In genomic region chr5:142718486-142718885, GRCm38 (mm10) we compare ENCODE assay signal across 12 mouse cellular contexts. TPM values are rescaled to one million over a fixed set of nuclear protein-coding genes. Genes with fewer than 3 reads are reported as not detected.
DNase-seq lines count a peak whose midpoint lies in the region; ATAC-seq and TF ChIP-seq lines count a peak whose summit lies in the region.
"Had no signal": no experiment of that assay in that cellular context is flagged by ENCODE, and none has a peak within 500 bp of the region (broad histone marks: within the 10 kb centered on the region; RNA-seq: fewer than 3 reads in every experiment).

No protein-coding gene starts in this region.

- peak overlapping the region; percentile 49 for H3K4me2 ChIP-seq in heart, embryonic 15.5 days
- no peak overlapping the region for H3K4me2 ChIP-seq in lung, embryonic 14.5 days
- no peak overlapping the region for H3K4me2 ChIP-seq in limb, embryonic 12.5 days
- H3K4me2 ChIP-seq: lung, embryonic 15.5 days; midbrain, embryonic 12.5 days; neural tube, embryonic 12.5 days had no signal

- DNase-seq in cerebellum, adult 9-10 months: peak; percentile 55
- no peak for DNase-seq in cerebellum, adult 11 months
- no peak for DNase-seq in heart, postnatal 14 days
- DNase-seq in lung, embryonic 14.5 days: no peak
- DNase-seq in lung, adult 2 months: no peak

- H3K36me3 ChIP-seq in heart, embryonic 15.5 days: no peaks in the 10 kb centered on the region
- H3K36me3 ChIP-seq in lung, embryonic 14.5 days (ENCODE audit: insufficient read depth): no peaks in the 10 kb centered on the region
- H3K36me3 ChIP-seq in limb, embryonic 12.5 days: 0 out of 2 replicates have a peak, but pooled peaks cover 8% of the 10 kb centered on the region
- H3K36me3 ChIP-seq: lung, embryonic 15.5 days had no signal

- WGBS in heart, embryonic 15.5 days: 43% methylated on average over 25 of the region's 25 CpGs
- 57% methylated on average over 25 of the region's 25 CpGs for WGBS in lung, embryonic 14.5 days
- 59% methylated on average over 25 of the region's 25 CpGs for WGBS in lung, adult 2 months
- WGBS in limb, embryonic 12.5 days: 59% methylated on average over 25 of the region's 25 CpGs

- no peaks in the 10 kb centered on the region for H3K9me3 ChIP-seq in heart, embryonic 15.5 days (replicated peaks)
- H3K9me3 ChIP-seq in lung, embryonic 14.5 days (ENCODE audit: low read depth, low read length): no peaks in the 10 kb centered on the region
- no peaks in the 10 kb centered on the region for H3K9me3 ChIP-seq in limb, embryonic 12.5 days
- H3K9me3 ChIP-seq: hindbrain, embryonic 10.5 days; lung, embryonic 15.5 days; midbrain, embryonic 12.5 days; neural tube, embryonic 12.5 days had no signal

- peaks cover 7% of the 10 kb centered on the region; the same call in 1 of the 2 replicates for H3K27me3 ChIP-seq in heart, embryonic 15.5 days
- no peaks in the 10 kb centered on the region for H3K27me3 ChIP-seq in lung, embryonic 14.5 days (ENCODE audit: insufficient read depth, low read length)
- no peaks in the 10 kb centered on the region for H3K27me3 ChIP-seq in limb, embryonic 12.5 days
- H3K27me3 ChIP-seq: lung, embryonic 15.5 days; midbrain, embryonic 12.5 days; neural tube, embryonic 12.5 days had no signal

- TF ChIP-seq POLR2A in lung, adult 2 months (IDR thresholded peaks at IDR 0.05; ENCODE audit: borderline replicate concordance, extremely low read depth, low read depth, low read length): no peak

- no peak overlapping the region for H3K4me3 ChIP-seq in heart, embryonic 15.5 days
- H3K4me3 ChIP-seq in lung, embryonic 14.5 days (ENCODE audit: low read depth, low read length): no peak overlapping the region
- no peak overlapping the region for H3K4me3 ChIP-seq in lung, adult 2 months (replicated peaks; ENCODE audit: extremely low read depth, low read depth, low read length)
- H3K4me3 ChIP-seq in limb, embryonic 12.5 days (replicated peaks): no peak overlapping the region
- H3K4me3 ChIP-seq: hindbrain, embryonic 10.5 days; lung, embryonic 15.5 days; midbrain, embryonic 12.5 days; neural tube, embryonic 12.5 days had no signal

- H3K27ac ChIP-seq in heart, embryonic 15.5 days: no peak overlapping the region
- no peak overlapping the region for H3K27ac ChIP-seq in lung, embryonic 14.5 days (ENCODE audit: low read depth)
- no peak overlapping the region for H3K27ac ChIP-seq in limb, embryonic 12.5 days
- H3K27ac ChIP-seq: hindbrain, embryonic 10.5 days; lung, embryonic 15.5 days; midbrain, embryonic 12.5 days; neural tube, embryonic 12.5 days had no signal

- H3K9ac ChIP-seq in heart, embryonic 15.5 days: no peak overlapping the region
- H3K9ac ChIP-seq in lung, embryonic 14.5 days: no peak overlapping the region
- H3K9ac ChIP-seq in limb, embryonic 12.5 days (replicated peaks): no peak overlapping the region
- H3K9ac ChIP-seq: lung, embryonic 15.5 days; midbrain, embryonic 12.5 days; neural tube, embryonic 12.5 days had no signal

- 0 out of 2 replicates have a peak, but pooled peaks have one; percentile 19 for ATAC-seq in heart, embryonic 15.5 days (replicated peaks; ENCODE audit: insufficient number of reproducible peaks, insufficient read depth, low FRiP score, low read depth)
- ATAC-seq in lung, embryonic 14.5 days (ENCODE audit: insufficient read depth): 0 out of 2 replicates have a peak, but pooled peaks have one; percentile 16
- 0 out of 2 replicates have a peak, but pooled peaks have one; percentile 4 for ATAC-seq in limb, embryonic 12.5 days (ENCODE audit: insufficient number of reproducible peaks, insufficient read depth, low FRiP score, low TSS enrichment, low read depth)
- no peak for ATAC-seq in CD4-positive, CD25-positive, alpha-beta regulatory T cell, adult 4 months

- no peak for TF ChIP-seq CTCF in lung, embryonic 14.5 days (IDR thresholded peaks at IDR 0.05; ENCODE audit: low read depth)
- TF ChIP-seq CTCF in lung, adult 2 months (IDR thresholded peaks at IDR 0.05; ENCODE audit: insufficient read depth, low read length): no peak

- peaks cover 3% of the 10 kb centered on the region for H3K4me1 ChIP-seq in heart, embryonic 15.5 days (replicated peaks)
- no peaks in the 10 kb centered on the region for H3K4me1 ChIP-seq in lung, embryonic 14.5 days (ENCODE audit: insufficient read depth)
- H3K4me1 ChIP-seq in lung, adult 2 months (ENCODE audit: control insufficient read depth, insufficient read depth, low read length): no peaks in the 10 kb centered on the region
- H3K4me1 ChIP-seq in limb, embryonic 12.5 days (replicated peaks): 0 out of 2 replicates have a peak, but pooled peaks cover 5% of the 10 kb centered on the region
- H3K4me1 ChIP-seq: midbrain, embryonic 12.5 days; neural tube, embryonic 12.5 days had no signal

- intact Hi-C loops in heart, postnatal 14 days (cut with DNase I): loop anchor here (1.0 to 5.0 kb wide), 5 partner anchors 41 to 241 kb away; no protein-coding TSS in a partner anchor

RNA-seq across cellular contexts. Expression of gene Slc29a4, which starts 26.2 kb away (rescaled TPM):
- 1.1 and 1.9 TPM in 2 replicates for polyA plus RNA-seq in heart, embryonic 15.5 days (2015; fragmentation: Nextera tagmentation; extraction: Ambion mirVana)
- total RNA-seq in heart, postnatal 14 days (2021): under 1 TPM; 0.63 to 0.69 TPM
- polyA plus RNA-seq in lung, embryonic 14.5 days (2014; fragmentation: Nextera tagmentation; extraction: Ambion mirVana): 6.8 and 8.2 TPM in 2 replicates
- 1.6 and 2.7 TPM in 2 replicates for polyA plus RNA-seq in lung, adult 2 months (2012; rRNA removed)
- 13.9 and 14.8 TPM in 2 replicates for polyA plus RNA-seq in limb, embryonic 12.5 days (2016; fragmentation: Nextera tagmentation; extraction: Ambion mirVana)
- under 1 TPM in 1 of 2 experiments, not detected in 1; 0.11 TPM for polyA plus RNA-seq in CD4-positive, CD25-positive, alpha-beta regulatory T cell, adult 4 months (2017; shearing (Covaris generic))
